Mouse (Mus musculus): Measurements from ENCODE around the gene Mfap1a.

DNA sequence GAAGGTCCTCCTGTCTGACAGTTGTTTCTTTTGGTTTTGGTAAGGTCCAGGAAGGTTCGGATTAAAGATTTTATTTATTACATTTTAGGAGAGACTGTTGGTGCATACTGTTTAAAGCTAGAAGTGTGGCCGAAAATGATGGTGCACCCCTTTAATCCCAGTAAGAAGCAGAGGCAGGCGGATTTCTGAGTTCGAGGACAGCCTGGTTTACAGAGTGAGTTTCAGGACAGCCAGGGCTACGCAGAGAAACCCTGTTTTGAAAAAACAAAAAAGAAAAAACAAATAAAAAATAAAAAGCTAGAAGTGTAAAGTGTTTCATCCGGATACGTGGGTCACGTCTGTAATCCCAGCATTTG lies 32.3 kb downstream of the Mfap1a start:
- TF ChIP-seq CTCF (IDR thresholded peaks at IDR 0.05; ENCODE audit: low read depth, low read length) (no peak), GATA2 (IDR thresholded peaks at IDR 0.05; ENCODE audit: borderline replicate concordance, low read depth, low read length) (no peak), TAL1 (conservative IDR thresholded peaks at IDR 0.05; ENCODE audit: low read depth, low read length) (no peak), POLR2AphosphoS5 (IDR thresholded peaks at IDR 0.05; ENCODE audit: insufficient replicate concordance, low read depth, low read length) (no peak), GATA1 (IDR thresholded peaks at IDR 0.05; ENCODE audit: borderline replicate concordance, low read length) (no peak)
